Mouse (Mus musculus): ENCODE measurements at regions not wholly inside any gene's neighbourhood (a gene's known extent, or its start where the extent isn't known, plus 50 kb on each side); places are given as distances from the start of the nearest gene placed in this dataset.

DNA sequence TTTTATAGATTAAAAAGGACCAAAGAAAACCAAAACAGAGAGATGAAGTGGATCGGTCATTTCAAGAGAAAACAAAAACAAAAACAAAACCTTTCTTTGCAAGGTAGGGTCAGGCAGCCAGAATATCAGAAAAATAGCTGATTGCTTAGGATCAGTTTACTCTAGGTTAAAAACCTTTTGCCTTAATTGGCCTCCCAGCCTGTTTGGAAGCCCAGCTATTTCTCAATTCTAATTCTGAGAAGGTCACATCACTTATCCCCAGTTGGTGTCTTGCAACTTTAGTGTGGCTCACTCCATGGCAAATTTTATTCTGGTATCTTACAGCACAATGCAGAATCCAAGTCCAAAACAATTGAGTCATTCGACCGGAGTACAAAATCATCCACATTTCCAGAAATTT is 70.0 kb downstream of the 1190002N15Rik start:
- ChIA-PET CTCF (no interaction called here), POLR2A (no interaction called here)

DNA sequence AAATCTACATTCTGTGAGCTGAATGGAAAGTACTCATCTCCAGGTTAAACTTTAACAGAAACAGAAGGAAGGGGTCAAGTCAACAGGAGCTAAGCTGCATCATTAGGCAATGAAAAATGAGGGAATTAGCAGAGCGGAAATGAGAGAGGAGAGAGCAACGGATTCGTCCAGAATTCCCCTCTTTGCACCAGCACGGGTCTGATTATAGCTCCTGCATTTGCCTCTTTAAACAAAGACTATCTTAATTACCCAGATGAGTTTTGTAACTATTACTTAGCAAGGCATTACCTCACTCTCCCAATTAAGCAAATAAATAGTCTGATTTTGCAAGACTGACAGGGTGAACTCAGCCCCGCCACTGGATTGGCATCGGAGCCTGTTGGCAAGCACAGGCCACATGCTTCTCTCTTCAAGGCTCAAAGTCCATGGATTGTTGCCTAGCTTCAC is 81.8 kb downstream of the 1190002N15Rik start:
- ChIA-PET CTCF (no interaction called here), POLR2A (no interaction called here)

- CTCF ChIA-PET, result no interaction called here
- POLR2A ChIA-PET, result no interaction called here
Measured at GRCm38 (mm10) chr9:94455466-94455865, 82.4 kb downstream of the 1190002N15Rik start.

DNA sequence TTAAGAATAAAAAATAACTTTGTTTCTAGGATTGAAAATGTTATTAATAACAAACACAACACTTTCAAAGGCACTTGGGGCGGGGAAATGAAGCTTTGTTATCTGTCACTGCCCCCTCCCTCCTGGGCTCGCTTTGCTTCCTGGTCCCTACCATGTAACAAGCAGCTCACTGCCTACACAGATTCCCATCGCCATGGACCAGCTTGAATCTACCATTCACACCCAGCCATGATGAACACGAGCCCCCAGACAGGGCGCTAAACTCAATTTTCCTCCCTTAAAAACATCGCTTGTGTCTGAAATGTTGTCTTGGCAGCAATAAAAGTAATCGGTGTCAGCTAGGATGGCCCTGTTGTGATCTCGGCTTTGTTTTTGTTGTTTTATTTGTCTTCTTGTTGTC is 88.0 kb downstream of the 1190002N15Rik start:
- CTCF ChIA-PET, result no interaction called here
- POLR2A ChIA-PET, result no interaction called here

- ChIA-PET POLR2A (no interaction called here), CTCF (no interaction called here)
Measured at GRCm38 (mm10) chr9:94446182-94446763, 91.6 kb downstream of the 1190002N15Rik start.

- ChIA-PET POLR2A (no interaction called here), CTCF (no interaction called here)
Measured at GRCm38 (mm10) chr9:94444140-94444789, 93.6 kb downstream of the 1190002N15Rik start.

DNA sequence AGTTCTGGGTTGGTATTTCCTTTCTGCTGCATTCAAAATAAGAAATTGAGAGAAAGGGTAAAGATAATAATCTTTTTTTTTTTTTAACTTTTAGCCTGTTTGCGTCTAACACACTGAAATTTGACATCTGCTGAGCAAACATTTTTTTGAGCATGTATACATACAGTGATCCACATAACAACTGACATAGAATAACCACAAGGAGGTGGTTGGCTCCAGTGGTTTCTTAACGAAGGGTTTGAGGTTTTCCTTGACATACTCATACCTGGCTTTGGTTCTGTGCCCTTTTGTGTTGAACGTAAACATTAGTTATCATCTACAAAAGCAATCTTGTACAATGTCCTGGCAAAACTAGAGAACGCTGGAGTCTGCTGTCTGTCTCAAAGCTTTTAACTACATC is 96.5 kb downstream of the 1190002N15Rik start:
- CTCF ChIA-PET, result no interaction called here
- POLR2A ChIA-PET, result no interaction called here

DNA sequence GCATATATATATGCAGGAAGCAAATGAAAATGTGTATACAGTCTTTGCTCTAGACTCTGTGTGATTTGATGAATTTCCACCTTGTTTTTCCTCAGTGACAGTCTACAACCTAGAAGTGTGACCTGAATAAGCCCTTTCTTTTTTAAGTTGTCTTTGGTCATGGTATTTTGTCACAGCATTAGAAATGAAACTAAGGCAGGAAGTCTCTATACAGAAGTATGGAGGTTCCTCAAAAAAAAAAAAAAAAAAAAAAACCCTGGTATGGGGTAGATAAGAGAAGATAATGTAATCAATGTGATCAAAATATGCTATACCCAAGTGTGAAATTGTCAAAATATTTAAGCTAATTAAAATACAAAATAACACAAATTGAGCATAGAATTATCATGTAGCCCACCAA is 104.4 kb downstream of the 1190002N15Rik start:
- CTCF ChIA-PET, result no interaction called here
- POLR2A ChIA-PET, result no interaction called here

DNA sequence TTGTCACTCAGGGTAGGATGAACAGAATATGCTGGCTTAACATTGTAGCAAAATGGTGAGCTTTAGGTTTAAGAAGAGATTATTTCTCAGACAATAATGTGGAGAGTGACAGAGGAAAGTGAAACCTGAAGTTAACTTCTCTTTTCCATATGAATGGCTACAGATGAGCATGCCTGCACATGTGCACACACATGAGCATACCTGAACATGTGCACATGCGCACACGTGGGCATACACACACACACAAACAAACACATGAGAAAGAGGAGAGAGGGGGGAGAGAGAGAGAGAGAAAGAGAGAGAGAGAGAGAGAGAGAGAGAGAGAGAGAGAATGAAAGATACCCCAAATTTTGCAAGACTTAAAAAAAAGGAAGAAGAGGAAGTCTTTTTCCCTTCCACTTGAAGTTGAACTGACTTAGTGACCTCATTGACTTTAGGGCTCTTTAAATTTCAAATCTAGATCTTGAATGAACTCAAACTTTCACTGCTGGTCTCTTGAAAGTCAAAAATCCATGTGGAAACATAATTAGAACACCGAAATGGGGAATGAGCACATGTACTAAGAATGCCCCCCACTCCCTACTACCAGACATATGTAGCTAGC is 105.6 kb downstream of the 1190002N15Rik start:
- CTCF ChIA-PET, result no interaction called here

GRCm38 (mm10) chr9:94431540-94431939 is 106.3 kb downstream of the 1190002N15Rik start:
- POLR2A ChIA-PET, result no interaction called here
- CTCF ChIA-PET, result no interaction called here

More for the DNA sequence above, 105.6 kb downstream of the 1190002N15Rik start:
- POLR2A ChIA-PET, result no interaction called here

GRCm38 (mm10) chr9:94430996-94431395 is 106.9 kb downstream of the 1190002N15Rik start:
- POLR2A ChIA-PET, result no interaction called here
- CTCF ChIA-PET, result no interaction called here

- ChIA-PET POLR2A (no interaction called here), CTCF (no interaction called here)
Measured at GRCm38 (mm10) chr9:94426740-94427139, 111.1 kb downstream of the 1190002N15Rik start.

- ChIA-PET POLR2A (interaction anchor here in 1 of 4 experiments (0.7 kb wide), 1 partner anchor 10 kb away, joined by 3 read pairs; no protein-coding TSS in a partner anchor), CTCF (no interaction called here)
Measured at GRCm38 (mm10) chr9:94425804-94426203, 112.1 kb downstream of the 1190002N15Rik start.

GRCm38 (mm10) chr9:94424438-94425135 is 113.3 kb downstream of the 1190002N15Rik start:
- POLR2A ChIA-PET, result no interaction called here
- CTCF ChIA-PET, result no interaction called here

DNA sequence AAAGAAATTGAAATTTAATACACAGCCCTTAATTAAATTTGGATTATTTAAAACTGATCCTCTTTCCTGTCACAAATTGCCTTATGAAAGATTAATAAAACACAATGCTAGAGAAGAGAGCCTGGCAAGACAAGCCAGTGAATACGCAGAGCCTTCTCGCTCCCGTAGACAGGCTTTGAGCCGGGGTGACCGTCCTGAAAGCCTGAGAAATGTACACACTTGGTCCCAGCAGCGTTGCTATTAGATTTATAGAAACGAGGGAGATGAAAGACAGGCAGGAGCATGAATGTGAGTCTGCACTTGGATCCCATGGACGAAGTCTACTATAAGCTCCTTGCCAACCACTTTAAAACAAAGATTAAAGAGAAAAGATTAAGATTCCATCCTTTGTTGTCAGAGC is 127.3 kb downstream of the 1190002N15Rik start:
- ChIA-PET CTCF (no interaction called here), POLR2A (no interaction called here)

DNA sequence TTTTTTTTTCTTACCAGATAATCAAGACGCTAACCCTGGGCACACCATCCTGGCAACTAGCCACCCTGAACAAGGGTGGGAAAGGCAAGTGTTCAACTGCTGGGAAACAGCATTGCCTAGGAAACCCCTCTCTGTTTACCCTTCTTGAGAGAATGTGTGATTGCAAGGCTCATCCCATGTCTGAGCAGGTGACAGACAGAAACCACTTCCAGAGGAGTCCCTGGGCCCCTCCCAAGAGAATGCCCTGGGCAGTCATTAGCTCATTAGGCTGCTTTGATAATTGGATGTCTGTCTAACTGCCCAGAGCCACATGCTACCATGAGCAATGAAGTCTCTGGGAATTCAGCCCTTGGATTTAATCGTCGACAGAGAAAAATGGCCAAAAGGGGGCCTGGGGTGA is 127.8 kb downstream of the 1190002N15Rik start:
- ChIA-PET CTCF (no interaction called here), POLR2A (no interaction called here)

DNA sequence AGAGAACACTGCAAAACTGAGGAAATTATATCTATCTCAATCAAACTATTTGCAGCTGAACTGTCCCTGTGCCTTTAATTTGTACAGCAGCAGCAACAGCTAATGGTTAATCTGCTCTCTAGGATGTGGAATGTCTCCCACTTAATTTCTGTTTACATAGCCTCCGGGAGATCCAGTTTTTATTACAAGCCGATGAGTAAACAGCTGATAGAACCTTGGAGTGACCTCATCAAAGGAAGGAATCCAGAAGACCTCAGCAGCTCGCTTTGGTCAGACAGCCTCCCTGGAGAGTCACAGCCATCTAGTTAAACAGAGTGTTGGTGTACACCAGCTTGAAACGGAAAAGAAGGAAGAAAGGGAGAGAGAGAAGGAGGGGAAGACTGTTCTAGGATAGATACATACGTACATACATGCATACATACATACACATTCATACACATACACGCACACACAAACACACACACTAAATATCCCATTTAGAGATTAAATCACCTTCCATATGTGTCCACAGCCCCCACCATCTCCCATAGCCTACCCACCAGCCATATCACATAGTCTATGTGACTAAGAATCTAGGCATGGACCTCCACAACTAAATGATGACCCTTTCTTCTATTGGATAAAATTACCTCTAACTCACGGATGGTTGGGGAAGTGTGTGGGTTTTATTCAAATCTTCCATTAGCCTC is 129.1 kb downstream of the 1190002N15Rik start:
- ChIA-PET POLR2A (no interaction called here), CTCF (no interaction called here)

DNA sequence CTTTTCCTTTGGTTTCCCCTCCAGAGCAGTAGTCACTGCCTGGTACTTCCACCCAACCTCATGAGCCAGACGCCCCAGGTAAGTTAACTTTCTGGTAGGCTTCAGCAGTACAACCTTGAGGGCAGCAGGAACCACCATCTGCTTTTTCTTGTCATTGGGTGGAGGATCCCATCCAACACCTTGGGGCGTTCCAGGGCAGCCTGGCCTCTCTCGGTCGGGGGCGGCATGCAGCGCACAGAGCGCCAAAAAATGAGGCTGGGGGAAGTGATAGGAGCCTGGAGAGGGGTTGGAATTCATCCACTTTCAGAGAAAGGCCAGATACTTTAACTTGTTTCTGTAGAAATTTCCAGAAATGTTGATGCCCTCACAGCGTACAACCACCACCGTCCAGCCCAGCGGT is 130.2 kb downstream of the 1190002N15Rik start:
- CTCF ChIA-PET, result no interaction called here
- POLR2A ChIA-PET, result no interaction called here

- POLR2A ChIA-PET, result no interaction called here
- CTCF ChIA-PET, result no interaction called here
Measured at GRCm38 (mm10) chr9:94404551-94404950, 133.3 kb downstream of the 1190002N15Rik start.

- ChIA-PET CTCF (no interaction called here), POLR2A (no interaction called here)
Measured at GRCm38 (mm10) chr9:94400596-94400995, 137.3 kb downstream of the 1190002N15Rik start.

DNA sequence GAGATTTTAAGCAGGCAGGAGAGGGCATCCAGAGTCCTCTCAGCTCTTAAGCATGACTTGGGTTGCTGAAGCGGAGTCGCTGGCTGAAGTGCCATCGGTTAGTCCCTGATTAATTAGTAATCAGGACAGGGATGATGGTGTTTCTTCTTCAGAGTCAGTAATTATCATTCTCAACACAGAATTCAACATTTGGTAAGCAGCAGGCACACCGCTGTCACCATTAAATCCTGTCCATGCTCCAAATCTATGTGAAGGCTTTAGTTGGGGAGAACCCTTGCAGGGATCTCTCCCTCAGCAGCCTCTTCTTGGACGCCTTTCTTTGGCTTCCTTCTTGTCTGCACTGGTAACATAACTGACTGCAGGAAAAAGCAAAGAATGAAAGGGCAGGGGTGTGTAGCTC is 142.7 kb downstream of the 1190002N15Rik start:
- POLR2A ChIA-PET, result no interaction called here

More for the DNA sequence above, 142.7 kb downstream of the 1190002N15Rik start:
- CTCF ChIA-PET, result no interaction called here

Measured in embryonic stem cell, embryonic (primary cell).